Mouse (Mus musculus): ENCODE measurements around the gene Col4a4.

DNA sequence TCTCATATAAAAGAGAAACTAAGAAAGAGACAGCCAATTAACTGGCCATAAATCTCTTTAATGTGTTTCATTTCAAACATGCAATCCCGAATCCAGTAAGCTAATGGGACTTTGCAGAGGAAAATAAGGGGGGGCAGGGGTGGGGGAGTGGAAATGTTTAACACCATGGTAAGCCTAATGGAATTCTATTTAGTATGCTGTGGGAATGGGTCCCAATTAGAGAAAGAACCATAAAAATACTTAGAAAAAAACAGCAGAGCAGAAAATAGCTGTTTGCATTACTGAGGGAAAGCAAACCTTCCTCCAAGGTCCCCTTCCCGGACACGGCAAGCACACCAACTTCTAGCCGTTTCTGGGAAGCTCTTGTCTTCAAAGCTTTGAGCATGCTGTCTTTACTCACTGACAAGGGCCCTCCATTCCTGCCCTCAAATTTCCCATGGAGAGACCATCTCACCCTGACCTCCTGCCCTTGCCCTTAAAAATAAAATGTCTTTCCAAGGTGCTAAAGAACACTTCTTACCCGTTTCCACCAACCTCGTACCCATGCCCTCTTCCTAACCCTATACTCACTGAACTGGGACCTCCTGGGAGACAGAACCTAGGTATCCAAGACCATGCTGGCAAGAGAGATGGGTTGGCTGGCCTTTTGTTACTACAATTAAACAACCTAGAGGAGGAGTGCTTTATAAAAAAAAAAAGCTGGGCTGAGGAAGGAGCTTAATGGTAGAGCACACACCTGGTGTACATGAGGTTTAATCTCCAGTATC is 42.0 kb downstream of the Col4a4 start:
- TF ChIP-seq CTCF (IDR thresholded peaks at IDR 0.05; ENCODE audit: low read depth), result no peak
- no peak for TF ChIP-seq EP300 (IDR thresholded peaks at IDR 0.05; ENCODE audit: low read depth)

Measured in liver, postnatal 0 days (tissue).